Mouse (Mus musculus): ENCODE results near the gene Gstp3. TPM values are rescaled to one million over a fixed set of nuclear protein-coding genes. Genes with fewer than 3 reads are reported as not detected.

Gene Gstp3
- total and polyA plus RNA-seq, 2 experiments from 2014 or later, result not detected

DNA sequence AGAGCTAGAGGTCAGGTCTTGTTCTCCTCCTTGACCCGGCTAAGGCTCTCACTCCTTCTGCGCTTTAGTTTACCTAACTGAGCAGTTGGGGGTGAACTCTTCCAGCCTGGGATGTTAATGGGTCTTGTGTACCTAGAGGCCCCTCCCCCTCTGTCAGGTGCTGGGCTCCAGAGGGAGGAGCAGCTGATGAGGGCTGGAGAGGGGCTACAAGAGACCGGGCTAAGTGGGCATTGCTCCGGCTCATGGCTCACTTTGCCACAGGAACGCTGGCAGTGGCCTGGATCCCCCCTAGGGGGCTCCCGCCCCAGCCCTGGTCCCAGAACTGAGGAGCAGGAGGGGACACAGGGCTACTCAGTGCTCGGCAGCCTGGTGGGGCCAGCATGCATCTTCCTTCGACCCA, 24.5 kb upstream of the Gstp3 start:
- no peak for TF ChIP-seq EP300 (IDR thresholded peaks at IDR 0.05; ENCODE audit: low read depth)
- no peaks in the 10 kb centered on the region for H3K9me3 ChIP-seq (replicated peaks; ENCODE audit: control insufficient read depth, low read length)
- H3K4me1 ChIP-seq (ENCODE audit: control insufficient read depth, insufficient read depth), result no peaks in the 10 kb centered on the region
- no peak overlapping the region for H3K9ac ChIP-seq (replicated peaks; ENCODE audit: low read depth, low read length)
- no peak overlapping the region for H3K27ac ChIP-seq (ENCODE audit: low read depth)
- no peak overlapping the region for H3K4me3 ChIP-seq (ENCODE audit: low read depth, low read length)
- H3K4me2 ChIP-seq (ENCODE audit: low read depth, low read length), result no peak overlapping the region
- H3K36me3 ChIP-seq (replicated peaks; ENCODE audit: control insufficient read depth, insufficient read depth, low read length), result no peaks in the 10 kb centered on the region
- no peak for DNase-seq (ENCODE audit: low spot score)
- H3K27me3 ChIP-seq (ENCODE audit: control insufficient read depth, insufficient read depth, low read length), result no peaks in the 10 kb centered on the region
- WGBS, result 40% methylated on average over 7 of the region's 8 CpGs
- no peak for ATAC-seq (ENCODE audit: insufficient read depth, low read depth)

GRCm38 (mm10) chr19:4083316-4083715, 23.9 kb upstream of the Gstp3 start:
- no peak overlapping the region for H3K9ac ChIP-seq (replicated peaks; ENCODE audit: low read depth, low read length)
- DNase-seq (ENCODE audit: low spot score) (no peak), ATAC-seq (ENCODE audit: insufficient read depth, low read depth) (no peak)
- WGBS, result 73% methylated on average over 7 of the region's 7 CpGs
- no peaks in the 10 kb centered on the region for H3K27me3 ChIP-seq (ENCODE audit: control insufficient read depth, insufficient read depth, low read length)
- TF ChIP-seq EP300 (IDR thresholded peaks at IDR 0.05; ENCODE audit: low read depth), result no peak
- TF ChIP-seq CTCF (IDR thresholded peaks at IDR 0.05; ENCODE audit: low read depth), result no peak
- H3K4me3 ChIP-seq (ENCODE audit: low read depth, low read length), result no peak overlapping the region
- no peaks in the 10 kb centered on the region for H3K9me3 ChIP-seq (replicated peaks; ENCODE audit: control insufficient read depth, low read length)
- no peak overlapping the region for H3K4me2 ChIP-seq (ENCODE audit: low read depth, low read length)
- H3K4me1 ChIP-seq (ENCODE audit: control insufficient read depth, insufficient read depth), result no peaks in the 10 kb centered on the region
- H3K36me3 ChIP-seq (replicated peaks; ENCODE audit: control insufficient read depth, insufficient read depth, low read length), result no peaks in the 10 kb centered on the region
- no peak overlapping the region for H3K27ac ChIP-seq (ENCODE audit: low read depth)

DNA sequence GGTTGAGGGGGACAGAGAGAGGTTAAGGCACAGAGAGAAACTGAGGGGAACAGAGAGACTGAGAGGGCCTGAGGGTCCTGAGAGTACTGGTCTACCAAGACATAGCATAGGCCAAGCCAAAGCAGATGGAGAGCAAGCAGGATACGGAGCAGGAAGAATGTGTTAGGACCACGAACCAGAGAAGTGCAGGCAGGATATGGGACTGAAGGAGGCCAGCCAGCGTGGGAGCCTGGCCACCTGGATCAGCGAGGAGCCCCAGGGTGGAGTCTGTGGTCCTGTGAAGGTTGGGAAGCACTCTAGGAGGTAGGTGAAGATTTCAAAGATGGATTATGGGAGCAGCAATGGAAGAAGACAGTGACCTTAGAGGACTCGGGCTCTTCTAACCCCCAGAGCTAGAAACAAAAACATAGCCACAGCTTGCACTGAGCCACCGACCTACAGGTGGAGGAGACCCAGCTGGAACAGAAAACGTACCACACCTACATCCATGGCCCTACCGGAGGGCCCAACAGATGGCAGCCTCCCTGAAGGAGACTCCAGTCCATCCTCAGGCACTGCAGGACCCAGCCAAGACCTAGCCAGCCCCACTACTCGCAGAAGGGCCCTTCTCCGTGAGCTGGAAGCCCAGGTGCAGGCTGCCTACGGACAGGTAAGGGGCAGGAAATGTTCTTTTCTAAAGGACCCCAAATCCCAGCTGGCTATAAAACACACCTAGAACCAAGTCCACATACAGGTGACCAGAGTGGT, 23.0 kb upstream of the Gstp3 start:
- 70% methylated on average over 11 of the region's 11 CpGs for WGBS
- Histone ChIP-seq H3K9me3 (replicated peaks; ENCODE audit: control insufficient read depth, low read length) (no peaks in the 10 kb centered on the region), H3K9ac (replicated peaks; ENCODE audit: low read depth, low read length) (no peak overlapping the region), H3K4me1 (ENCODE audit: control insufficient read depth, insufficient read depth) (no peaks in the 10 kb centered on the region), H3K4me2 (ENCODE audit: low read depth, low read length) (no peak overlapping the region), H3K4me3 (ENCODE audit: low read depth, low read length) (no peak overlapping the region), H3K27me3 (ENCODE audit: control insufficient read depth, insufficient read depth, low read length) (no peaks in the 10 kb centered on the region), H3K36me3 (replicated peaks; ENCODE audit: control insufficient read depth, insufficient read depth, low read length) (no peaks in the 10 kb centered on the region), H3K27ac (ENCODE audit: low read depth) (no peak overlapping the region)
- DNase-seq (ENCODE audit: low spot score) (no peak), ATAC-seq (ENCODE audit: insufficient read depth, low read depth) (no peak)
- no peak for TF ChIP-seq CTCF (IDR thresholded peaks at IDR 0.05; ENCODE audit: low read depth)

- TF ChIP-seq CTCF (IDR thresholded peaks at IDR 0.05; ENCODE audit: low read depth), result no peak
- TF ChIP-seq EP300 (IDR thresholded peaks at IDR 0.05; ENCODE audit: low read depth), result no peak
- no peak within 1 kb of the TSS for H3K4me2 ChIP-seq (ENCODE audit: low read depth, low read length)
- no peaks in the 10 kb centered on the region for H3K27me3 ChIP-seq (ENCODE audit: control insufficient read depth, insufficient read depth, low read length)
- no peak within 1 kb of the TSS for H3K27ac ChIP-seq (ENCODE audit: low read depth)
- no peak for ATAC-seq (ENCODE audit: insufficient read depth, low read depth)
- 64% methylated on average over 3 of the region's 3 CpGs for WGBS
- H3K36me3 ChIP-seq (replicated peaks; ENCODE audit: control insufficient read depth, insufficient read depth, low read length), result no peaks in the 10 kb centered on the region
- no peak within 1 kb of the TSS for H3K4me3 ChIP-seq (ENCODE audit: low read depth, low read length)
- no peak for DNase-seq (ENCODE audit: low spot score)
- H3K9me3 ChIP-seq (replicated peaks; ENCODE audit: control insufficient read depth, low read length), result no peaks in the 10 kb centered on the region
- no peak within 1 kb of the TSS for H3K9ac ChIP-seq (replicated peaks; ENCODE audit: low read depth, low read length)
- no peaks in the 10 kb centered on the region for H3K4me1 ChIP-seq (ENCODE audit: control insufficient read depth, insufficient read depth)
Measured at GRCm38 (mm10) chr19:4081394-4081793, 22.0 kb upstream of the Gstp3 start, which contains the start of gene Cabp2. Gene Cabp2 (plus strand): TSS chr19:4081578.

- no peak overlapping the region for H3K4me2 ChIP-seq (ENCODE audit: low read depth, low read length)
- no peak for DNase-seq (ENCODE audit: low spot score)
- no peaks in the 10 kb centered on the region for H3K36me3 ChIP-seq (replicated peaks; ENCODE audit: control insufficient read depth, insufficient read depth, low read length)
- H3K4me1 ChIP-seq (ENCODE audit: control insufficient read depth, insufficient read depth), result no peaks in the 10 kb centered on the region
- peak; percentile 59 for ATAC-seq (ENCODE audit: insufficient read depth, low read depth)
- TF ChIP-seq CTCF (IDR thresholded peaks at IDR 0.05; ENCODE audit: low read depth) (peak; percentile 44), EP300 (IDR thresholded peaks at IDR 0.05; ENCODE audit: low read depth) (no peak)
- no peaks in the 10 kb centered on the region for H3K27me3 ChIP-seq (ENCODE audit: control insufficient read depth, insufficient read depth, low read length)
- 49% methylated on average over 8 of the region's 8 CpGs for WGBS
- no peak overlapping the region for H3K4me3 ChIP-seq (ENCODE audit: low read depth, low read length)
- H3K9me3 ChIP-seq (replicated peaks; ENCODE audit: control insufficient read depth, low read length), result no peaks in the 10 kb centered on the region
- H3K27ac ChIP-seq (ENCODE audit: low read depth), result no peak overlapping the region
- H3K9ac ChIP-seq (replicated peaks; ENCODE audit: low read depth, low read length), result no peak overlapping the region
Measured at GRCm38 (mm10) chr19:4080511-4081009, 21.2 kb upstream of the Gstp3 start.

DNA sequence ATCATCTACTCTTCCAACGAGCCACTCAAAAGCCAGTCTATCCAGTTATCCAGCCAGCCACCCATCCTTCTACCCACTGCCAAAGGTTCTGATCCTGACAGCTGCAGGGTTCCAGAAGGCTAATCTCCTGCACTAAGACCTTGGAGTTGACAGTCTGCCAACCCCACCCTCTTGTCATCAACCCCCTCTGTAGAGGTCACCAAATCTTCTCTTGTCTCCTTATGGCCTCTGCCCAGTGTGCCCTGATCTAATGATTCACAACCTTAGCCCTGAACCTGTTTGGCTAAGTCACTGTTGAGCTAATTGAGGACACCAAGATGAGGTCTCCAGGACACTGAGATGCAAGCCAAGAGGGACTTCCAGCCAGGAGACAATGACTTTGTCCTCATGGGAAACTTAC, 20.2 kb upstream of the Gstp3 start:
- no peak overlapping the region for H3K27ac ChIP-seq (ENCODE audit: low read depth)
- WGBS, result 61% methylated on average over 1 of the region's 1 CpGs
- no peaks in the 10 kb centered on the region for H3K9me3 ChIP-seq (replicated peaks; ENCODE audit: control insufficient read depth, low read length)
- H3K27me3 ChIP-seq (ENCODE audit: control insufficient read depth, insufficient read depth, low read length), result no peaks in the 10 kb centered on the region
- no peak overlapping the region for H3K4me3 ChIP-seq (ENCODE audit: low read depth, low read length)
- DNase-seq (ENCODE audit: low spot score) (no peak), ATAC-seq (ENCODE audit: insufficient read depth, low read depth) (no peak)
- TF ChIP-seq CTCF (IDR thresholded peaks at IDR 0.05; ENCODE audit: low read depth) (no peak), EP300 (IDR thresholded peaks at IDR 0.05; ENCODE audit: low read depth) (no peak)
- H3K4me2 ChIP-seq (ENCODE audit: low read depth, low read length), result no peak overlapping the region
- H3K9ac ChIP-seq (replicated peaks; ENCODE audit: low read depth, low read length), result no peak overlapping the region
- H3K36me3 ChIP-seq (replicated peaks; ENCODE audit: control insufficient read depth, insufficient read depth, low read length), result no peaks in the 10 kb centered on the region
- no peaks in the 10 kb centered on the region for H3K4me1 ChIP-seq (ENCODE audit: control insufficient read depth, insufficient read depth)
